Mouse (Mus musculus): ENCODE measurements at regions not wholly inside any gene's neighbourhood (a gene's known extent, or its start where the extent isn't known, plus 50 kb on each side); places are given as distances from the start of the nearest gene placed in this dataset.

- DNase-seq (ENCODE audit: low spot score in 2 of 2), result no peak
Measured at GRCm38 (mm10) chr6:47354515-47354914, 98.7 kb upstream of the Cul1 start.

- DNase-seq (ENCODE audit: low spot score in 2 of 2), result no peak
Measured at GRCm38 (mm10) chr6:47355500-47355899, 97.7 kb upstream of the Cul1 start.

- no peak for DNase-seq (ENCODE audit: low spot score in 2 of 2)
Measured at GRCm38 (mm10) chr6:47356500-47356899, 96.7 kb upstream of the Cul1 start.

GRCm38 (mm10) chr6:47358686-47359085 is 94.5 kb upstream of the Cul1 start:
- DNase-seq (ENCODE audit: low spot score in 2 of 2), result peak in 1 of 2 experiments; percentile 3

GRCm38 (mm10) chr6:47364002-47364401 is 89.2 kb upstream of the Cul1 start:
- no peak for DNase-seq (ENCODE audit: low spot score in 2 of 2)

- no peak for DNase-seq (ENCODE audit: low spot score in 2 of 2)
Measured at GRCm38 (mm10) chr6:47364556-47364955, 88.6 kb upstream of the Cul1 start.

GRCm38 (mm10) chr6:47365651-47366645 is 87.2 kb upstream of the Cul1 start:
- no peak for DNase-seq (ENCODE audit: low spot score in 2 of 2)

- DNase-seq (ENCODE audit: low spot score in 2 of 2), result no peak
Measured at GRCm38 (mm10) chr6:47367461-47367860, 85.7 kb upstream of the Cul1 start.

- DNase-seq (ENCODE audit: low spot score in 2 of 2), result no peak
Measured at GRCm38 (mm10) chr6:47375705-47376104, 77.5 kb upstream of the Cul1 start.

- DNase-seq (ENCODE audit: low spot score in 2 of 2), result no peak
Measured at GRCm38 (mm10) chr6:47381451-47381850, 71.7 kb upstream of the Cul1 start.

- no peak for DNase-seq (ENCODE audit: low spot score in 2 of 2)
Measured at GRCm38 (mm10) chr6:47386550-47386949, 66.6 kb upstream of the Cul1 start.

GRCm38 (mm10) chr6:47389908-47390307 is 63.3 kb upstream of the Cul1 start:
- no peak for DNase-seq (ENCODE audit: low spot score in 2 of 2)

- no peak for DNase-seq (ENCODE audit: low spot score in 2 of 2)
Measured at GRCm38 (mm10) chr6:47390436-47391002, 62.7 kb upstream of the Cul1 start.

- no peak for DNase-seq (ENCODE audit: low spot score in 2 of 2)
Measured at GRCm38 (mm10) chr6:47391014-47391802, 62.0 kb upstream of the Cul1 start.

- peak; percentile 21 to 48 for DNase-seq (ENCODE audit: low spot score in 2 of 2)
Measured at GRCm38 (mm10) chr6:47395465-47396337, 57.5 kb upstream of the Cul1 start.
